Mouse (Mus musculus) heart, embryonic 15.5 days (tissue): Measurements from ENCODE around the gene Eef2k. TPM values are rescaled to one million over a fixed set of nuclear protein-coding genes. Genes with fewer than 3 reads are reported as not detected.

Experiments
- ATAC-seq: fragments of 200-750 bp; cut with Nextera tagmentation; replicated peaks from 2 replicates; pipeline ENCODE4 v1.8.0; 2017; ENCODE audit warnings: low read depth, moderate TSS enrichment; ENCODE audit not compliant: insufficient number of reproducible peaks, insufficient read depth, low FRiP score
- H3K27ac ChIP-seq: fragments of 300-500 bp; sonication (generic); 2 replicates; pipeline ENCODE4 v1.5.1; 2015; ENCODE audit warnings: mild to moderate bottlenecking, inconsistent platforms
- H3K27me3 ChIP-seq: fragments of 300-500 bp; sonication (generic); 2 replicates; pipeline ENCODE4 v1.6.1; 2015; ENCODE audit warnings: inconsistent platforms
- H3K36me3 ChIP-seq: fragments of 300-500 bp; sonication (generic); 2 replicates; pipeline ENCODE4 v1.6.1; 2015; ENCODE audit warnings: mild to moderate bottlenecking, inconsistent platforms
- H3K4me1 ChIP-seq: fragments of 300-500 bp; sonication (generic); replicated peaks from 2 replicates; pipeline ENCODE4 v1.6.1; 2015; ENCODE audit warnings: inconsistent platforms
- H3K4me2 ChIP-seq: fragments of 300-500 bp; sonication (generic); 2 replicates; pipeline ENCODE4 v1.6.1; 2015; ENCODE audit warnings: inconsistent platforms, mild to moderate bottlenecking, moderate library complexity
- H3K4me3 ChIP-seq: fragments of 300-500 bp; sonication (generic); 2 replicates; pipeline ENCODE4 v1.5.1; 2015; ENCODE audit warnings: mild to moderate bottlenecking, inconsistent platforms
- H3K9ac ChIP-seq: fragments of 300-500 bp; sonication (generic); 2 replicates; pipeline ENCODE4 v1.6.1; 2015; ENCODE audit warnings: mild to moderate bottlenecking, inconsistent platforms
- H3K9me3 ChIP-seq: fragments of 300-500 bp; sonication (generic); replicated peaks from 2 replicates; pipeline ENCODE4 v1.6.1; 2016; ENCODE audit warnings: inconsistent platforms
- WGBS: fragments of 180-500 bp; shearing (Covaris S2); methylation state at CpG from one replicate; pipeline ENCODE4 v1.1.7; 2015; ENCODE audit warnings: mixed read lengths; 5-methylcytosine and 5-hydroxymethylcytosine counted together
- polyA plus RNA-seq: library from polyadenylated mRNA; unstranded; fragments of >200 nt; fragmentation: Nextera tagmentation; extraction: Ambion mirVana; gene quantifications from 2 replicates; pipeline ENCODE4 v1.2.1, GENCODE M21; 2015

Gene Eef2k
- polyA plus RNA-seq, 1 experiment from 2014 or later: 31.5 TPM

DNA sequence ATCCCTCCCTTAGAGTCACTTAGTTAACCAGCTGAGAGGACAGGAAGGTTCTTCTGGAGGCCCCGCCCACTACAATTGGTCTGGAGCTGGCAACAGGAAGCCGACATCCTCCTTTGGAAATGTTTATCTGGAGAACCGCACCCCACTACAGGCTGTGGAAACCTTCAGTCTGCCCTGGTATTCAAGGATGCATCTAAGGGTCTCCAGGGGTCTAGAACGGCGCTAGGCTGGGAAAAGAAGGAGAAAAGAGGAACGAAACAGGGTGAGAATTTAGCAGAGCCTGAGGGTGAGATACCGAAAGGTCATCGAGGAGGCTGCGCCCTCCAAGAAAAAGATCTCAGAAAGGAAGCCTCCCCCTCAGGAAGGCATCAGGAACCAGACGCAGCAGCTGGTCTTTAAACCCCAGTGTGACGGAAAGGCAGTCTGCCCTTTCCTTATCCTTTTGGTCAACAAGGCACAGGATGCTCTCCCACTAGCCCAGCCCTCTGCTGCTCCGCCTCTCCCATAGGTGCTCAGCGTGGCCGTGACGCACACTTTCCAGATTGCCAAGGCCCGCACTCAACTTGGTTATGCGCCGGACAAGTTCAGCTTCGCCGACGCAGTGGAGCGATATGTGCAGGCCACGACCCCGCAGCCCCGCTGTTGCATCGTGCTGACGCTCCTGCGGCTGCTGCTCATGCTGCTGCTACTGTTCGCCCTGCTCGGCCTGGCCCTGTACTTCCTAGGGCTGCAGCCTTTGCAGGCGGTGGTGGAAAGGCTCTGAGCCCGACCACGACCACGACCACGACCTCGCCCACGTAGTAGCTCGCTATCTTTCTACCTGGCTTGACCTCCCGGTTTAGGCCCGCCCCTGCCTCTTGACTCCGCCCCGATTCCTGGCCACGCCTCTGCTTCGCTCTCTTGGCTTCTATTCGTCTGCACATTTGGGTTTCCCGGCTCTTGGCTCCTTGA is 11.9 kb upstream of the Eef2k start:
- peak; percentile 47 for ATAC-seq
- WGBS: 1% methylated on average over 46 of the region's 46 CpGs
- H3K4me2 ChIP-seq: peak overlapping the region; percentile 83
- H3K4me1 ChIP-seq: peaks cover 17% of the 10 kb centered on the region
- peak overlapping the region; percentile 69 for H3K27ac ChIP-seq
- peak overlapping the region; percentile 39 for H3K9ac ChIP-seq
- H3K4me3 ChIP-seq: peak overlapping the region; percentile 55
- H3K27me3 ChIP-seq: peaks cover 12% of the 10 kb centered on the region; the same call in 1 of the 2 replicates
- no peaks in the 10 kb centered on the region for H3K36me3 ChIP-seq
- H3K9me3 ChIP-seq: no peaks in the 10 kb centered on the region

DNA sequence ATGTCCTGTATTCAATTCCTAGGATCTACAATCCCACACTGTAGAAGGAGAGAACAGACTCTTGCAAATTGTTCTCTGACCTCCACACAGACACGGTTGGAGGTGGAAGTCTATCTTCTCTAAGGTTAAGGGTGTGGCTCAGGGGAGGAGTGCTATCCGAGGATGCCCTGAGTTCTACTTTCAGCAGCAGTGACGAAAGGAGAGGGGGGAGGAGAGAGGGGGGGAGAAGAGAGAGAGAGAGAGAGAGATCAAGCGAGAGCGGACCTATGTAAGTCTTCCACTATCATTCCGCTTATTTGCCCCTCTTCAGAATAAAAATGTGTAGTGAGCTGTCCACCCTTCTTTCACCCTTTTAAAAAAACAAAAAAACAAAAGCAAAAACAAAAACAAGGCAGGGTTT is 8.2 kb upstream of the Eef2k start:
- Histone ChIP-seq H3K9ac (peak overlapping the region; percentile 47), H3K9me3 (no peaks in the 10 kb centered on the region), H3K4me2 (peak overlapping the region; percentile 65), H3K4me3 (peak overlapping the region; percentile 68), H3K27ac (0 out of 2 replicates have a peak overlapping the region, but pooled peaks have one; percentile 82), H3K36me3 (no peaks in the 10 kb centered on the region), H3K4me1 (peaks cover 23% of the 10 kb centered on the region), H3K27me3 (peaks cover 8% of the 10 kb centered on the region; the same call in 1 of the 2 replicates)
- no peak for ATAC-seq
- 46% methylated on average over 6 of the region's 6 CpGs for WGBS

DNA sequence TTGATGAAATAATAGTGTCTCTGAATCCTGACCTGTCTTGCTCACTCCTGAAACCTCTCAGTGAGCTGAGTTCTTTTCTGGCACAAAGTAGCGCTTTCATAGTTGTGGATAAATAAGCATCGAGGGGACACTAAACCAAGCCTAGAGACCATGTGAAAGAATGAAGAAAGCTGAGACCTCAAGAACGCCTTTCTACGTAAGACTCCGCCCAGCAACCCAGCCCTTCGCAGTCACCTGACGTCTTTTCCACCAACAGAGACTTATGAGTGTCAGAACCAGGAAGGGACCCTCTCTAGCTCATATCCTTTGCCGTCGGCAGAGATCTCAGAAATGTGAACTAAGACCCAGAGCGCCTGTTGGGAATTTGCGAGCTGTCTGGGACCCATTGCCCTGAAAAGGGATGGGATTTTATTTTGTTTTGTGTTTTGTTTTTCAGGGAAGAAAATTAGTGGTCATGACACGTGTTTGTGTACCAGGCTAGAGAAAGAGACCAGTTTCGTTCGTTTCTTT is 7.7 kb upstream of the Eef2k start:
- Histone ChIP-seq H3K9me3 (no peaks in the 10 kb centered on the region), H3K9ac (peak overlapping the region; percentile 47), H3K27ac (peak overlapping the region; percentile 82), H3K4me1 (peaks cover 23% of the 10 kb centered on the region), H3K36me3 (no peaks in the 10 kb centered on the region), H3K4me3 (peak overlapping the region; percentile 68), H3K27me3 (peaks cover 5% of the 10 kb centered on the region; the same call in 1 of the 2 replicates), H3K4me2 (peak overlapping the region; percentile 65)
- WGBS: 13% methylated on average over 14 of the region's 14 CpGs
- ATAC-seq: peak; percentile 73

GRCm38 (mm10) chr7:120835449-120836359 is 6.9 kb upstream of the Eef2k start:
- Histone ChIP-seq H3K4me3 (peak overlapping the region; percentile 68), H3K4me2 (peak overlapping the region; percentile 65), H3K9me3 (no peaks in the 10 kb centered on the region), H3K4me1 (peaks cover 15% of the 10 kb centered on the region), H3K27me3 (peaks cover 5% of the 10 kb centered on the region; the same call in 1 of the 2 replicates), H3K9ac (peak overlapping the region; percentile 63), H3K36me3 (no peaks in the 10 kb centered on the region), H3K27ac (peak overlapping the region; percentile 82)
- ATAC-seq: peak; percentile 84
- under 1% methylated on average over 41 of the region's 41 CpGs for WGBS

DNA sequence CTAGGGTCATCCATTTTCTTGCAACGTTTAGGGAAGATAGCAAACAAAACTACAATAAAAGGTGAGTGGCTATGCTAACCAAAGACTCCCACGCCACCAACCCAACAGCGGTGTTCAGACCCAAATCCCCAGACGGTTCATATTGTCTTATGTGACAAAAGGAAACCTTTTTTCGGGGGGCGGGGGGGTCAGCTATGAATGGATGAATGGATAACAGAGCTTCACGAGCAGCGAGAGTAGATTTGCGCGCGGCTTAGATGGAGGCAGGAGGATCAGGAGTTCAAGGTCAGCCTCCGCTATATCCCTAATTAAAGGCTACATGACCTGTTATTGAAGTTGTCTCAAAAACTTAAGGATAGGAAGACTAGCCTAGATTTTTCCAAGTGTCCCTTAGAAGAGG is 6.3 kb upstream of the Eef2k start:
- 8% methylated on average over 12 of the region's 12 CpGs for WGBS
- Histone ChIP-seq H3K27ac (no peak overlapping the region), H3K9me3 (no peaks in the 10 kb centered on the region), H3K27me3 (peaks cover 5% of the 10 kb centered on the region; the same call in 1 of the 2 replicates), H3K4me2 (peak overlapping the region; percentile 65), H3K36me3 (no peaks in the 10 kb centered on the region), H3K4me1 (peaks cover 12% of the 10 kb centered on the region), H3K9ac (peak overlapping the region; percentile 63; the same call in 1 of the 2 replicates), H3K4me3 (peak overlapping the region; percentile 68)
- no peak for ATAC-seq

DNA sequence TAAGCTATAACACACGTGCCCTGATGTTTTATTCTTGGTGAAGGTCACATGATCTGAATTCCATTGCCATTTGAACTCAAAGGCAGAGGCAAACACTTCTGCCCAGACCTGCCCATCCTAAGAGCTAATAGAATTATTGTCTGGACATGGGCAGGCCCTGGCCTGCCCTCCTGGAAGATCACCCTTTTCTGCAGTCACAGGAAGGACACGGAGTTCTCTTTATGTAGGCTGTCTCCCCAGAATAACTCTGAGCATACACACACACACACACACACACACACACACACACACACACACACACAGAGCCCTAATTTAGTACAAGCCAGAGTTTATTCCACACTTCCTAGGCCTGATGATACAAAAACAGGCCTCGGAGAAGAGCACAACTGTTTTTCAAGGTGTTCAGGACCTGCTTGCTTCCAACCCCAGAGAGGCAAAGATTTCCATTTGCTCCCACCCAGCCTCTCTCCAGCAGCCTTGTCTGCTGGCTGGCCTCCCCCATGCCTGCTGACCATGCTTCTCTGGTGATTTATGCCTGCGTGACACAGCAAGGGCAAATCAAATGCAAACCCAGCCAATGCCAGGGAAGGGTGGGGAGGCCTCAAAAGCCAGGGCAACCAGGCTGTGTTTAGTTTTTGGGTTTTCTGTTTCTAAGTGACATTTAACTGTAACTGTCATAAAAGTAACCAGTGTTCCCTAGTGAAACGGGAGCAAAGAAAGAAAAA is 4.0 kb upstream of the Eef2k start:
- Histone ChIP-seq H3K9ac (no peak overlapping the region), H3K4me2 (no peak overlapping the region), H3K9me3 (no peaks in the 10 kb centered on the region), H3K27me3 (no peaks in the 10 kb centered on the region), H3K4me1 (peaks cover 10% of the 10 kb centered on the region), H3K27ac (no peak overlapping the region), H3K36me3 (no peaks in the 10 kb centered on the region), H3K4me3 (no peak overlapping the region)
- no peak for ATAC-seq
- WGBS: 56% methylated on average over 5 of the region's 5 CpGs

DNA sequence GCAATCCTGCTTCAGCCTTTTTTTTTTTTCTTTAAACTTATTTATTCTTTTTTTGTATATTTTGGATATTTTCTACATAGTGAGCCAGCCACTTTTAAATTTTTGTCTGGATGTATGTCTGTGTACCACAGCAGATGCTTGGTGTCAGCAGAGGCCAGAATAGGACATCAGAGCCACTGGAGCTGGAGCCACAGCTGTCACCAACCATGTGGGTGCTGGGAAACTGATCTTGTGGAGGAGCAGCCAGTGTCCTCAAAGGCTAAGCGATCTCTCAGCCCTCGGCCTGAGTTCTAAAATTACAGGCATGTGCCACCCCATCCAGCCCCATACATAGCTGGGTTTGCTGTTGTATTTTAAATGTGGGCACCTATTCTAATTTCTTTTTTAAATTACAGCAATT is 2.8 kb upstream of the Eef2k start:
- Histone ChIP-seq H3K9me3 (no peaks in the 10 kb centered on the region), H3K4me3 (no peak overlapping the region), H3K9ac (no peak overlapping the region), H3K4me2 (no peak overlapping the region), H3K27ac (no peak overlapping the region), H3K4me1 (peaks cover 15% of the 10 kb centered on the region), H3K27me3 (no peaks in the 10 kb centered on the region), H3K36me3 (no peaks in the 10 kb centered on the region)
- no peak for ATAC-seq
- 66% methylated on average over 2 of the region's 2 CpGs for WGBS

DNA sequence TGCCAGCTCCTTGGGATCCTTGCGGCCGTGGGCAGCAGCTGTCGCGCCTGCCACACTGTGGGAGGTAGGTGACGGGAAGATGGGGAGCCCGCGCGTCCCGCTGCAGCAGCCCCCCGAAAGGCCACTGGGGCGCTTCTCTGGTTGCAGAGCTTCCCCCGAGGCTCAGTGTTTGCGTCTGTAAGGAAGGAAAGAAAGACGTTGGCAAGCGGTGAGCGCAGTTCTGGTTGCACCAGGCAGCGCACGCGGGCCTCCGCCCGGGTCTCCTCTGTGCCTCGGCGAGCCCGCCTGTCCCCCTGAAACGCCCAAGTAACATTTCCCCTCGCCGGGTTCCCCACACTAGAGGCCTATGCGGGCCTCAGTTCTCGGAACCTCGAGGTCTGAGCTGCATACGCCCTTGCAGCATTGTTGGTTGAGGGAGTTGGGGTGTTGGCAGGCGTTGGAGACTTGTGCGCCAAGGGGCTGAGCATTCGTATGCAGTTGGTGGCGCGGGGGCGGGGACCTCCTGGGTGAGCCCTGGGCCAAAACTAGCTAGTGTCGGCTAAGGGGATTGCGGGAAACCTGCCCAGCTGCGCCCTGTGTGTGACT is 498 bp downstream of the Eef2k start:
- Histone ChIP-seq H3K4me1 (peaks cover 17% of the 10 kb centered on the region), H3K36me3 (no peaks in the 10 kb centered on the region), H3K9me3 (no peaks in the 10 kb centered on the region), H3K27ac (peak overlapping the region; percentile 97), H3K4me3 (peak overlapping the region; percentile 78), H3K4me2 (peak overlapping the region; percentile 87), H3K27me3 (no peaks in the 10 kb centered on the region), H3K9ac (peak overlapping the region; percentile 88)
- under 1% methylated on average over 40 of the region's 40 CpGs for WGBS
- peak; percentile 81 for ATAC-seq

- ATAC-seq: no peak
Observed at GRCm38 (mm10) chr7:120843852-120844435, 1.3 kb downstream of the Eef2k start.

DNA sequence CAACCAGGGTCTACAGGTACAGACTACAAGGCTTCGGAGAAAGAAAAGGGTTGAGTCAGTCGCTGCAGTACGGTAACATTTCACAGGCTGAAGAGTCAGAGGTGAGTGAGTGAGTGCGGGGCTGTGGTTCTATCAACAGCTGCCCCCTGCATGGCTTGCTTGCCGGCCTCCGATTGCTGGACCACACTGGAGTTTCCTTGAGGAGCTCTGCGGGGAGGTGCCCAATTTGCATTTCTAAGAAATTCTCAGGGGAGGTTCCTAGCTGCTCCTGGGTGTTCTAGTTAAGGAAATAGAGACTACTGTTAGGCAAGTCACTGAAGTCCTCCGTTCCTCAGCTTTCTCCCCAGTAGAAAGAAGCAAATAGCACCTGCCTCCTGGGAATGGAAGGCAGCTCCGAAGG is 2.1 kb downstream of the Eef2k start:
- no peaks in the 10 kb centered on the region for H3K27me3 ChIP-seq
- WGBS: 51% methylated on average over 9 of the region's 9 CpGs
- H3K27ac ChIP-seq: no peak overlapping the region
- peak overlapping the region; percentile 88 for H3K9ac ChIP-seq
- H3K4me1 ChIP-seq: peaks cover 20% of the 10 kb centered on the region
- H3K4me2 ChIP-seq: peak overlapping the region; percentile 87
- no peak for ATAC-seq
- H3K36me3 ChIP-seq: no peaks in the 10 kb centered on the region
- no peaks in the 10 kb centered on the region for H3K9me3 ChIP-seq
- peak overlapping the region; percentile 78 for H3K4me3 ChIP-seq

More at GRCm38 (mm10) chr7:120843852-120844435, 1.3 kb downstream of the Eef2k start:
- Histone ChIP-seq H3K9ac (peak overlapping the region; percentile 88), H3K36me3 (no peaks in the 10 kb centered on the region), H3K9me3 (no peaks in the 10 kb centered on the region), H3K4me3 (peak overlapping the region; percentile 78), H3K4me1 (peaks cover 18% of the 10 kb centered on the region), H3K27me3 (no peaks in the 10 kb centered on the region), H3K4me2 (peak overlapping the region; percentile 87), H3K27ac (peak overlapping the region; percentile 97)
- 7% methylated on average over 16 of the region's 16 CpGs for WGBS
